Mouse (Mus musculus) G1E (cell line): ENCODE results near the gene Polr2e. TPM values are rescaled to one million over a fixed set of nuclear protein-coding genes. Genes with fewer than 3 reads are reported as not detected.

Experiments
- ATAC-seq: 2 replicates; pipeline ENCODE4 v1.8.0; 2016; ENCODE audit warnings: mild to moderate bottlenecking; ENCODE audit not compliant: insufficient number of reproducible peaks, poor library complexity, low FRiP score, severe bottlenecking; ENCODE audit errors: extremely low read depth
- DNase-seq: peaks from one replicate; pipeline ENCODE4 v3.0.0; 2012; ENCODE audit warnings: low spot score
- H3K27me3 ChIP-seq: 2 replicates; pipeline ENCODE4 v1.6.1; 2012; ENCODE audit warnings: mild to moderate bottlenecking, low read length, inconsistent platforms; ENCODE audit not compliant: insufficient read depth
- H3K36me3 ChIP-seq: replicated peaks from 2 replicates; pipeline ENCODE3; 2012; ENCODE audit warnings: mild to moderate bottlenecking, inconsistent platforms
- H3K4me1 ChIP-seq: 2 replicates; pipeline ENCODE4 v1.6.1; 2012; ENCODE audit warnings: low read depth, low read length, inconsistent platforms, mixed read lengths; ENCODE audit not compliant: insufficient read depth
- H3K4me3 ChIP-seq: 2 replicates; pipeline ENCODE4 v1.5.1; 2012; ENCODE audit warnings: low read depth, mild to moderate bottlenecking, inconsistent platforms, low read length, moderate library complexity, mixed read lengths
- H3K9me3 ChIP-seq: replicated peaks from 2 replicates; pipeline ENCODE4 v1.6.1; 2012; ENCODE audit warnings: inconsistent platforms
- CTCF ChIP-seq: IDR thresholded peaks from 2 replicates; pipeline ENCODE4 v1.5.1; 2012; ENCODE audit warnings: low read depth, low read length, inconsistent platforms, mixed read lengths
- GATA1 ChIP-seq: IDR thresholded peaks from 2 replicates; pipeline ENCODE4 v1.6.1; 2012; ENCODE audit warnings: borderline replicate concordance, low read length, inconsistent platforms, mixed read lengths
- GATA2 ChIP-seq: IDR thresholded peaks from 2 replicates; pipeline ENCODE4 v1.6.1; 2012; ENCODE audit warnings: low read depth, low read length, inconsistent platforms, borderline replicate concordance
- POLR2AphosphoS5 ChIP-seq: IDR thresholded peaks from 2 replicates; pipeline ENCODE4 v1.6.1; 2012; ENCODE audit warnings: low read depth, low read length, inconsistent platforms; ENCODE audit not compliant: insufficient replicate concordance
- TAL1 ChIP-seq: conservative IDR thresholded peaks from 2 replicates; pipeline ENCODE4 v1.6.1; 2012; ENCODE audit warnings: low read depth, low read length, inconsistent platforms, mixed read lengths
- polyA plus RNA-seq: library from polyadenylated mRNA; stranded (reverse); fragments of >175 nt; gene quantifications from 2 replicates; pipeline ENCODE4 v1.2.3, GENCODE M21; 2012
- total RNA-seq, 2 experiments: library from RNA; stranded (forward) in 1 of 2; stranded (reverse) in 1 of 2; fragments of 200-1000 nt in 1 of 2; fragments of >200 nt in 1 of 2; fragmentation: Nextera tagmentation in 1 of 2; gene quantifications; 2 replicates each; pipeline ENCODE4 v1.2.3; 2014 to 2017

Gene Polr2e
- total and polyA plus RNA-seq, 3 experiments = 54.6 to 206 (median 90.2) TPM

DNA sequence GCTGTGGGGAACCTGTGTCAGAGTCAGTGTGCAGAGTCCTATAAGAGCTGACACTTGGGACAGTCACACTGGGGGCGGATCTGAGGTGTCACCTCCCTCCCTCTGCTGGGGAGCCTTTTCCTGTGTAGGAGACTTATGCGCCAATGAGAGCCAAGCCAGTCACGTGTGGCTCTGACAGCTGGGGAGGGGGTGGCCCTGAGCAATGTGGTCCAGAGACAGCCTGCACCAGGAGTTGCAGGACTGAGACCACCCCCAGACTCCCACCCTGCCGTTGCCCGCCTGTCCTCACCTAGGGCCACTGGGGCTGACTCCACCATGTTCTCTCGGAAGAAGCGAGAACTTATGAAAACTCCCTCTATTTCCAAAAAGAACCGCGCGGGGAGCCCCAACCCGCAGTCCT is 23.1 kb downstream of the Polr2e start, which contains the start of gene Arhgap45:
Gene Arhgap45 (plus strand): TSS at position 143 of the 400 bp plus-strand sequence.
- Histone ChIP-seq H3K4me3 (peak within 1 kb of the TSS; percentile 85), H3K27me3 (no peaks in the 10 kb centered on the region), H3K4me1 (peaks cover 71% of the 10 kb centered on the region), H3K9me3 (peaks cover 2% of the 10 kb centered on the region; the same call in 1 of the 2 replicates), H3K36me3 (peaks cover 84% of the 10 kb centered on the region)
- ATAC-seq (peak; percentile 91), DNase-seq (peak; percentile 98)
- TF ChIP-seq POLR2AphosphoS5 (0 out of 2 replicates have a peak, but pooled peaks have one; percentile 37), TAL1 (no peak), GATA1 (no peak)

DNA sequence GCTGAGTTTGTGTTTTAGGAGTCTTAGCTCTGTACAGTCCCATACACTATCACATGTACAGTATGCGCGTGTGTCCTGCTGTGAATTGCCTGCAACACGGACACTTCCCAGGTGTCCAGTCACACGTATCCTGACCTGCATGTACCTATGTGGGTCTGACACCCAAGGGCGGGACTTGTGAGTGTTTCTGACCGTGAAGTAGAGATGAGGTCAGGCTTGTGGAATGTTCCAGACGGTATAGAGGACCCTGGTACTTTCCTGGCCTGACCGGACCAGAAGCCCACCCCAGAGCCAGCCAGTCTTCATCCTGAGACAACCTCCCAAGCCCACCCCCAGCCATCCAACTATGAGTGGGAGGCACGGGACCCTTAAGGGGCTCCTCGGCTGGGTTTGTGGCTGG is 24.0 kb downstream of the Polr2e start:
- TF ChIP-seq POLR2AphosphoS5 (no peak), GATA1 (no peak), GATA2 (no peak), TAL1 (no peak), CTCF (no peak)
- no peaks in the 10 kb centered on the region for H3K27me3 ChIP-seq
- peaks cover 84% of the 10 kb centered on the region for H3K36me3 ChIP-seq
- DNase-seq (no peak), ATAC-seq (no peak)
- H3K9me3 ChIP-seq = peaks cover 11% of the 10 kb centered on the region
- peaks cover 62% of the 10 kb centered on the region for H3K4me1 ChIP-seq
- H3K4me3 ChIP-seq = no peak overlapping the region

DNA sequence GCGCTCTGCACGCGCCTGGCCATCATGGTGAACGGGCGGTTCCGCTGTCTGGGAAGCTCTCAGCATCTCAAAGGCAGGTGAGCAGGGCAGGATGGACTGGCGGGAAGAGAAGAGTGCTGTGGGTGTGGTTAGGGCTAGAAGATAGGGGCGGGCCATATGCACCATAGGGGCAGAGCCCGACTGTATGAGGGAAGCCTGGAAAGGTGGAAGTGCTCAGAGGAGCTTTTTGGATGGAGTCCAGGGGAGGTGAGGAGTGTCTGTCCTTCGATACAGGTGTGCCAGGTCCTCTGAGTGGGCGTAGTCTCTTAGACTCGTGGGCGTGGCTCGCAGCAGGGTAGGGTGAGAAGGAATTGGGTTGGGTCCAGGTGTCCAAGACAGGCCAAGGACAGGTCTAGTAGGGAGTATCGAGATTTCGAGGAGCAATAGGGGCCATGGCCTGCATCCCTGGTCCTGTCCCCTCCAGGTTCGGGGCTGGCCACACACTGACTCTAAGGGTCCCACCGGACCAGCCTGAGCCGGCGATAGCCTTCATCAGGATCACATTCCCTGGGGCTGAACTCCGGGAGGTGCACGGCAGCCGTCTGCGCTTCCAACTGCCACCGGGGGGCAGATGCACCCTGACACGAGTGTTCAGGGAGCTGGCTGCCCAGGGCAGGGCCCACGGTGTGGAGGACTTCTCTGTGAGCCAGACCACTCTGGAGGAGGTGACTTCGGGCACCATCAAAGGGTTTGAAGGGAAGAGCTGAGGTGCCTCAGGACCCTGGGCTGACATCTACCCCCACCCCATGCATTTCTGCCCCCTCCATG is 24.9 kb downstream of the Polr2e start:
- Histone ChIP-seq H3K36me3 (peaks cover 84% of the 10 kb centered on the region), H3K4me1 (peaks cover 53% of the 10 kb centered on the region), H3K9me3 (peaks cover 20% of the 10 kb centered on the region), H3K27me3 (no peaks in the 10 kb centered on the region), H3K4me3 (peak overlapping the region; percentile 5; the same call in 1 of the 2 replicates)
- DNase-seq (no peak), ATAC-seq (no peak)
- TF ChIP-seq GATA2 (no peak), CTCF (no peak), POLR2AphosphoS5 (no peak), TAL1 (no peak)

DNA sequence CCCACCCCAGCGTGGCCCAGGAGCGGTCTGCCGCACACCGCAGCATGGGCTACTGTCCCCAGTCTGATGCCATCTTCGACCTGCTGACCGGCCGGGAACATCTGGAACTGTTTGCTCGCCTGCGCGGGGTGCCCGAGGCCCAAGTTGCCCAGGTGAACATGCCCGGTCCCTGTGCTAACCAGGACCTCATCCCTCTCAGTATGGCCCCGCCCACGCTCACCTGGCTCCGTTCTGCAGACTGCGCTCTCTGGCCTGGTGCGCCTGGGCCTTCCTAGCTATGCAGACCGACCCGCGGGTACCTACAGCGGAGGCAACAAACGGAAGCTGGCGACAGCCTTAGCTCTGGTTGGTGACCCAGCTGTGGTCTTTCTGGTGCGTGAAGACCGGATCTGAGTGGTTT is 26.0 kb downstream of the Polr2e start:
- no peak overlapping the region for H3K4me3 ChIP-seq
- ATAC-seq = no peak
- no peak for DNase-seq
- peaks cover 42% of the 10 kb centered on the region for H3K4me1 ChIP-seq
- H3K27me3 ChIP-seq = no peaks in the 10 kb centered on the region
- TF ChIP-seq CTCF = no peak
- TF ChIP-seq GATA2 = no peak
- no peak for TF ChIP-seq TAL1
- no peak for TF ChIP-seq GATA1
- no peak for TF ChIP-seq POLR2AphosphoS5
- H3K36me3 ChIP-seq = peaks cover 84% of the 10 kb centered on the region
- H3K9me3 ChIP-seq = peaks cover 26% of the 10 kb centered on the region

DNA sequence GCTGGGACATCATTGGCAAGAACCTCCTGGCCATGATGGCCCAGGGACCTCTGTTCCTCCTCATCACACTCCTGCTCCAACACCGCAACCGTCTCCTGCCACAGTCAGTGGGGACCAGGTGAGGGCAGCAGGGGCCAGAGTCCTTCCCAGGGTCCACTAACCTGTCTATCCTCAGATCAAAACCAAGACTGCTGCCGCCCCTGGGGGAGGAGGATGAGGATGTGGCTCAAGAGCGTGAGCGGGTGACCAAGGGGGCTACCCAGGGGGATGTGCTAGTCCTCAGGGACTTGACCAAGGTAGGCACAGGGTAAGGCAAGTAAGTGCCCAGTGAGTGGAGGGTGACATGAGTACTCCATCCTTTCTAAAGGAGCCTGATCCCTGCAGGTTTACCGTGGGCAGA is 27.9 kb downstream of the Polr2e start:
- Histone ChIP-seq H3K36me3 (peaks cover 96% of the 10 kb centered on the region), H3K4me3 (no peak overlapping the region), H3K27me3 (no peaks in the 10 kb centered on the region), H3K9me3 (peaks cover 27% of the 10 kb centered on the region), H3K4me1 (peaks cover 30% of the 10 kb centered on the region)
- DNase-seq (no peak), ATAC-seq (no peak)
- no peak for TF ChIP-seq GATA1
- no peak for TF ChIP-seq CTCF
- no peak for TF ChIP-seq TAL1

DNA sequence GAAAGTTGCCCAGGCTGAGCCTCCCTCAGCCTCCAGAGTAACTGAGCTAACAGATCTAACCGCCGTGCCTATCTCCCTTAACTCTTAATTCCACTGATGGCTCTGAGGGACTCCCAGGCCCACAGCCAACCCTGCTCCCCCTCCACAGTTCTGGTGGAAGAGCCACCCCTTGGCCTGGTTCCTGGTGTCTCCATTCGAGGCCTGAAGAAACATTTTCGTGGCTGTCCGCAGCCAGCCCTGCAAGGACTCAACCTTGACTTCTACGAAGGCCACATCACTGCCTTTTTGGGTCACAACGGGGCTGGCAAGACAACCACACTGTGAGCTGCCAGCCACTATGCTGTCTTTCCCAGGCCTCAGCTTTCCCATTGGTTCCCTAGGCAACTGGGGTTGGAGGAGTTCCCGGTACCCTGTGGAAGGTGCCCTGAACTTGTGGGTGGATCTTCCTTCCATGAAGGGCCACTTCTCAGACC is 35.3 kb downstream of the Polr2e start:
- TF ChIP-seq CTCF = no peak
- no peak for TF ChIP-seq TAL1
- no peak for TF ChIP-seq GATA1
- no peak for TF ChIP-seq GATA2
- peaks cover 100% of the 10 kb centered on the region for H3K36me3 ChIP-seq
- no peak for ATAC-seq
- H3K4me3 ChIP-seq = no peak overlapping the region
- H3K4me1 ChIP-seq = peaks cover 38% of the 10 kb centered on the region
- H3K9me3 ChIP-seq = peaks cover 5% of the 10 kb centered on the region; the same call in 1 of the 2 replicates
- H3K27me3 ChIP-seq = no peaks in the 10 kb centered on the region
- DNase-seq = no peak
